Mouse (Mus musculus) cerebellum, adult 2 months (tissue): ENCODE measurements around the gene Spn.

Source experiments
- CTCF ChIP-seq: fragments of 200-500 bp; IDR thresholded peaks from 2 replicates; pipeline ENCODE4 v1.5.1; 2011; ENCODE audit warnings: low read depth, mild to moderate bottlenecking, control low read depth, low read length, moderate library complexity, borderline replicate concordance; ENCODE audit not compliant: insufficient read depth
- POLR2A ChIP-seq: fragments of 200-500 bp; IDR thresholded peaks from 2 replicates; pipeline ENCODE4 v1.6.1; 2011; ENCODE audit warnings: low read length, control low read depth, borderline replicate concordance; ENCODE audit not compliant: insufficient read depth

- TF ChIP-seq CTCF, result no peak
- TF ChIP-seq POLR2A, result no peak
Observed at GRCm38 (mm10) chr7:127164002-127164401, 26.4 kb upstream of the Spn start.
